Mouse (Mus musculus): ENCODE results near the gene Hk2.
"Not testable (repeated sequence)": the region's sequence is repeated elsewhere in the genome, so short reads cannot be mapped to it uniquely, and the experiment has no call there.

The Hk2 gene

DNA sequence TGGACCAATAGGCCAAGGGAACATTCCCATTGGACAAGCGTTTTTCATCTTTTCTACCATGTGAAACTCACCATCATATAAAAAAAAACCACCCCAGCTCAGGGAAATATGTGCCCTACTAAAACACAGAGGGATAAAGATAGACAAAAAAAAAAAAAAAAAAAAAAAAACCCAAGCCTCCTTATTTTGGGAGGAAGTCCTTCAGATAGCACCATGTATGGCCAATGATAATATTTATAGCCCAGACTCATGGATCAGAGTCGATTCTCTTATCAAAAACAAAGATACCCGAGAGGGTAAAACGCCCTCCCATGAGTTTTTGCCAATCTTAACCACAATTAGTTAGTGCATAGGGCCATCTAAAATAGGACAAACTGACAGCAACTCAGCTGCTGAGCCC lies 84.8 kb downstream of the Hk2 start:
- DNase-seq (ENCODE audit: low spot score) = no peak

DNA sequence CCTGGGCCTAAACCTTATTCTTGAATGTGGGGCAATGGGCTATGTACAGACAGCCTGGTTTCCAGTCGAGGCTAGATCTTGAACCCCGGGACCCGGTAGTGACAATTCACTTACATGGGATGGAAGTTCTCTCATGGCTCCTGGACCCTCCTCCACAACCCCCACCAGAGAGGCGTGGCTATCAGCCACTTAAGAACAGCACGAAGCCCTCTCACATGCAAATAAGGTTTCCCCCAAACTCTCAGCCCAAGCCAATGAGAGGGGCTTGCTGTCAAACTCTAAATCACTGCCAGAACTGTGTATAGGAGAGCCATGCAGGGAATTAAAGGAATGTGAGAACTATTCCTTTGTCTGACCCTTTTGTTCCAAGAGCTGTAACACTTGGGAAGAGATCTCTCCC lies 85.7 kb downstream of the Hk2 start:
- DNase-seq (ENCODE audit: low spot score) = not testable (repeated sequence)

DNA sequence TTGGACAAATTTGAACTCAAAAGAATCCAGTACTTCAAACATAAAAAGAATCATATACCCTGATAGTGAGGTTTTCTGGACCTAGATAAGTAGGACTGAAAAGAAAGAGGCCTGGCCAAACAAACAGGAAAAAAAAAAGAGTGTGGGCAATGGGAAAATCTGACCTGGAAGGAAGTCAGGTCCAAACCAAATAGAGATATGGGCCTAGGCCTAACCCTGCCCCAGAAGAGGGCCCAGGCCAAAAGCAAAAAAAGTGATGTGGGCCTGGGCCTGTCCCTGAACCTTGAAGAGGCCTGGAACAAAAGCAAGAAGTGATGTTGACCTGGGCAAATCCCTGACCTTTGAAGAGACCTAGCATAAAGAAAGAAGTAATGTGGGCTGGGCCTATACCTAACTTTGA lies 90.1 kb downstream of the Hk2 start:
- no peak for DNase-seq (ENCODE audit: low spot score)

DNA sequence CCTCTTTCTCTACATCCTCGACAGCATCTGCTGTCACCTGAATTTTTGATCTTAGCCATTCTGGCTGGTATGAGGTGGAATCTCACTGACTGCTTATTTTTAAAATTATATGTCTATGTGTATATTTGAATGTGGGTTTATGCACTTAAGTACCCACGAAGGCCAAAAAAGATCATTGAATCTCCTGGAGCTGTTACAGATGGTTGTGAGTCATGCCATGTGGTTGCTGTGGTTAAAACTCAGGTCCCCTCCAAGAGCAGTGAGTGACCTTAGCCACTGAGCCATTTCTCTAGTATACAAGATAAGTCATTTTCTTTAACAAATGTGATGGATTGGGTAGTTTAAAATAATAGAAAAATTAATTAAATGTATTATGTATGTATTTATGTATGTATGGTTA lies 95.0 kb downstream of the Hk2 start:
- DNase-seq (ENCODE audit: low spot score) = not testable (repeated sequence)

DNA sequence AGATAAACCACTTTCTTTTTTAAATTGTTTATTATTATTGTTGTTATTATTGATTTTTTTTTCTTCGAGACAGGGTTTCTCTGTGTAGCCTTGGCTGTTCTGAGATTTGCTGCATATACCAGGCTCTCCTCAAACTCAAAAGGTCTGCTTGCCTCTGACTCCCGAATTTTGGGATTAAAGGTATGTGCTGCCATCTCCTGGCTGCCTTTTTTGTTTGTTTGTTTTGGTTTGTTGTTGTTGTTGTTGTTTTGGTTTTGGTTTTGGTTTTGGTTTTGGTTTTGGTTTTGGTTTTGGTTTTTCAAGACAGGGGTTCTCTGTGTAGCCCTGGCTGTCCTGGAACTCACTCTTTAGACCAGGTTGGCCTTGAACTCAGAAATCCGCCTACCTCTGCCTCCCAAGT lies 96.6 kb downstream of the Hk2 start:
- DNase-seq (ENCODE audit: low spot score) = not testable (repeated sequence)
